Mouse (Mus musculus) bone marrow macrophage, adult 2 months (primary cell): ENCODE measurements at regions not wholly inside any gene's neighbourhood (a gene's known extent, or its start where the extent isn't known, plus 50 kb on each side); places are given as distances from the start of the nearest gene placed in this dataset.
"Not testable (repeated sequence)": the region's sequence is repeated elsewhere in the genome, so short reads cannot be mapped to it uniquely, and the experiment has no call there.

ENCODE experiments used
- H3K27ac ChIP-seq: 2 replicates; pipeline ENCODE4 v1.5.1; 2012; ENCODE audit warnings: low read depth, low read length; ENCODE audit not compliant: insufficient read depth
- H3K4me1 ChIP-seq: 2 replicates; pipeline ENCODE4 v1.6.1; 2012; ENCODE audit warnings: low read length; ENCODE audit not compliant: control insufficient read depth, insufficient read depth
- H3K4me3 ChIP-seq: 2 replicates; pipeline ENCODE4 v1.5.1; 2012; ENCODE audit warnings: mild to moderate bottlenecking, low read length, moderate library complexity; ENCODE audit not compliant: insufficient read depth
- CTCF ChIP-seq: IDR thresholded peaks from 2 replicates; pipeline ENCODE4 v1.5.1; 2012; ENCODE audit warnings: low read depth, mild to moderate bottlenecking, low read length, moderate library complexity
- POLR2A ChIP-seq: IDR thresholded peaks from 2 replicates; pipeline ENCODE4 v1.6.1; 2012; ENCODE audit warnings: mild to moderate bottlenecking, low read depth, low read length, borderline replicate concordance

DNA sequence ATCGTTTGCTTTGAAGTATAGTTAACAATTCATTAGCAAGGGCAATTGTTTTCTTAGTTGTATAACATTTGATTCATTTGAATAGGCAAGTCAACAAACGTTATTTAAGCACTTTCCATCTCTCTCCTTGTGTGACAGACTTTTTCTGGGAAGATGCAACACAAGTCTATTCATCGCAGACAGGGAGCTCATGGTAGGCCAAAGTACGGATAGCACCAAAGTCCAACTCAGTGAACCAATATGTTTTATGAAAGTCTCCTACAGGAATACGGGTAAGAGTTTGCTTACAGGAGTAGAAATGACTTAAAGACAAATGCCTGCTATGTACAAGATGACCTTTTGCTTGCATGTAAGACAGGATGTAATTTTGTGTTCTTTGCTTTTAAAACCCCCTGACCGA, 325.4 kb downstream of the Kif20b start:
- TF ChIP-seq CTCF (no peak), POLR2A (no peak)
- H3K4me3 ChIP-seq, result no peak overlapping the region
- H3K27ac ChIP-seq, result no peak overlapping the region
- no peaks in the 10 kb centered on the region for H3K4me1 ChIP-seq

- not testable (repeated sequence) for H3K4me1 ChIP-seq, H3K4me3 ChIP-seq, H3K27ac ChIP-seq
Observed at GRCm38 (mm10) chr19:35258634-35259033, 336.5 kb downstream of the Kif20b start.

DNA sequence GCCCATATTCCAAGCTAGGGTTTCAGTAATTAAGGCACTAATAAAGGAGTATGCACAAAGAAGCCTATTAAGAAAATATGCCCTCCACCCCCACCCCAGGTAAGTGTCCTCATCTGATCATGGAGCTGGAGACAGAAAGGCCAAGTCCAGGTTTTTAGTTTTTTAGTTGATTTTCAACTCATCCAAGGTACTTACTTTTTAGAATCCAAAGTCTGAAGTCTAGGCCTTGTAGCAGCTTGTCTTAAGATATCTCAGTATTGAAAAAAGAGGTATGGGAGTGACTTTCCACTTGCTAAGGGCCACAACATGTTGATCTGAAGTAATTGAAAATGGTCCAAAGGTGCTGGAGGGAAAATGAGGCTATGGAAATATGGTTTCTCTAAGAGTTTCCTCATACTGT, 340.9 kb downstream of the Kif20b start:
- H3K27ac ChIP-seq, result no peak overlapping the region
- H3K4me1 ChIP-seq, result no peaks in the 10 kb centered on the region
- H3K4me3 ChIP-seq, result no peak overlapping the region
- TF ChIP-seq CTCF (no peak), POLR2A (no peak)

GRCm38 (mm10) chr19:35278395-35278794, 356.2 kb downstream of the Kif20b start:
- no peaks in the 10 kb centered on the region for H3K4me1 ChIP-seq
- no peak overlapping the region for H3K4me3 ChIP-seq
- no peak overlapping the region for H3K27ac ChIP-seq
- no peak for TF ChIP-seq CTCF
- no peak for TF ChIP-seq POLR2A

GRCm38 (mm10) chr19:35282775-35283447, 360.8 kb downstream of the Kif20b start:
- Histone ChIP-seq H3K27ac (no peak overlapping the region), H3K4me3 (no peak overlapping the region), H3K4me1 (no peaks in the 10 kb centered on the region)
- TF ChIP-seq POLR2A (no peak), CTCF (no peak)

DNA sequence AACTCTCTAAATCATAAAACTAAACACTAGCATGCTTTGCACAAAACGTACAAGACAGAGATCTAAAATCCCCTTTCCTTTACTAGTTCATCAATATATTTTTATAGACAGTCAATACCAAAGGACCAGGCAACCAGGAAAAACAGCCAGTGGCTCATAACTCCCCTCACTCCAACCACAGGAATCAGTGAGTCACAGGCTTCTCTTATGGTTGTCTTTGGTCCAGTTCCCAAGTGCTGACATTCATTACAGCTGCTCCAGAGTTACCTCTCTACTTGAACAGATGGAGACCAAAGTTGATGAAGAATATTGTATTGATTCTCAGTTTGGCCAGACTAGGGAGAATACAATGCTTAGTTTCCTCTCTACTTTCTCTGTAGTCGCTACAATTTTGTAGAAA, 376.7 kb downstream of the Kif20b start:
- H3K4me1 ChIP-seq, result no peaks in the 10 kb centered on the region
- no peak for TF ChIP-seq POLR2A
- TF ChIP-seq CTCF, result no peak
- H3K27ac ChIP-seq, result no peak overlapping the region

GRCm38 (mm10) chr19:35302723-35303270, 380.6 kb downstream of the Kif20b start:
- H3K4me1 ChIP-seq, result no peaks in the 10 kb centered on the region
- H3K4me3 ChIP-seq, result no peak overlapping the region
- no peak overlapping the region for H3K27ac ChIP-seq
- TF ChIP-seq POLR2A (no peak), CTCF (no peak)

More for the DNA sequence above, 376.7 kb downstream of the Kif20b start:
- H3K4me3 ChIP-seq, result no peak overlapping the region
